Mouse (Mus musculus) frontal cortex, postnatal 25 days (tissue): ENCODE data around the gene Gm26620.

Experiments
- DNase-seq, 2 experiments: peaks; one replicate each; pipeline ENCODE4 v3.0.0; 2022; ENCODE audit warnings: low spot score in 2 of 2

Gm26620 gene

GRCm38 (mm10) chr1:170868905-170869283 is 16.0 kb upstream of the Gm26620 start:
- no peak for DNase-seq

DNA sequence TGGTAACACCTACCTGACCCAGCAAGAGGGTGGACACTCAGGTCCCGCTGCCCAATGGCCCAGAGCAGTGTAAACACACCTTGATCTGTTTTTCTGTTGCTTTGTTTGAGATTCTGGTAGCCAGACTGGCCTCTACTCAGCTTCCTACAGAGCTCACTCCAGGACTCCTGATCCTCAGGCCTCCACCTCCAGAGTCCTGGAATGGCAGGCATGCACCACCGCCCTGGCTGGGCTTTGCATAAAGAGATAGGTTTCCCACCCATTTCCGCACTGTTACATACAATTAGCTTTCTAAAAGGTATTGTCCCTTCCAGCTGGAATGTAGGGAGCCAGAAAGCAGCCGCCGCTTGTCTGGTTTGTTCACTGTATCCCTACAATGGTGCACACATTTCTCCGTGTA is 13.5 kb upstream of the Gm26620 start:
- DNase-seq, result no peak

- no peak for DNase-seq
These were observed 12.9 kb upstream of the Gm26620 start for GRCm38 (mm10) chr1:170871961-170872360.

DNA sequence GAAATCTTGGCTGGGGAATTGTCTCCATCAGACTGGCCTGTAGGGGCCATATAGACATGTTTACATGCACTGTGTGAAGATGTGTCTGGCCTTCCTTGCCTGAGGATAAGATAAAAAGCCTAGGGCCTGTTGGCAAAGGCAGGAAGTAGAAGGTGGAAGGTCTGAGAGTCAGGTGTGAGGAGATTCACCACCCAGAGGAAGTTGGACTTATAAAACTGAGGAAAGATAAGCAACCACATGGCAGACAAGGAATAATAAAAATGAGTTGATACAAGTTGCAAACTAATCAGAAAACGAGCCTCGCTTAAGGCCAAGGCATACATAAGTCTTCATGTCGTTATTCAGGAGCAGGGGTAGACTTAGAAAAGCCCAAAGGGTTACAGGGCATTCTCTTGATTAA is 9.2 kb upstream of the Gm26620 start:
- DNase-seq, result no peak

DNA sequence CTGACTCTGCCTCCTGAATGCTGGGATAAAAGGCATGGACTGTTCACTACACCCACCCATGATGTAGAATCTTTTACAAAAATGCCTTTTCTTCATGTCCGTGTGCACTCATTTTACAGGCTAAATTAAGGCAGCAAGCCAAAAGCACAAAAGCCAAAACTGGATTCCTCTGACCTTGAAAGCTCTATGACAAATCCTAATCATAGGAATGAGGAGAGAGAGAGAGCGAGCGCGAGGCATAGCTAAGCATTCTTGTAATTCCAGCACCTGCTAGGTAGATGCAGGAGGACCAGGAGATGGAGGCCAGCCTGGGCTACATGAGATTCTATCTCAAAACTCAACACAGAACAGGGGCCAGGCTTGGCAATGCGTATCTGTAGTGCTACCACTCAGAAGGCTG is 8.0 kb upstream of the Gm26620 start:
- DNase-seq, result no peak

GRCm38 (mm10) chr1:170882915-170883485 is 1.9 kb upstream of the Gm26620 start:
- no peak for DNase-seq

DNA sequence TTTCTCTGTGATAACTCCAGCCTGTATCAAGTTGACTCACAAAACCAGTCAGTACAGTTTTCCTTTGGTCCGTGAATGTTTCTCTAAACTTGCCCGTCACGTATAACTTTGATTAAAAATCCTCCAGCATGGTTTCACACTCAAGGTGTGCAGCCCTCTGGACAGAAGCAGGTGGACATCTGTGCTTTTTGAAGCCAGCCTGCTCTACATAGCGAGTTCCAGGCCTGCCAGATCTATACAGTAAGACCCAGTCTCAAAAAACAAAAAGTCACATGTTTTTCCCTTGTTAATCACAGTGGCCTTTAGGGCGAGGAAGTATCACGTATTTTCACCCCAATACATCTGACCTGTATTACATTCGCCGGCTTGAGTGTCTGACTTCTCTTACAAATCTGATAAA is 475 bp upstream of the Gm26620 start:
- no peak for DNase-seq

DNA sequence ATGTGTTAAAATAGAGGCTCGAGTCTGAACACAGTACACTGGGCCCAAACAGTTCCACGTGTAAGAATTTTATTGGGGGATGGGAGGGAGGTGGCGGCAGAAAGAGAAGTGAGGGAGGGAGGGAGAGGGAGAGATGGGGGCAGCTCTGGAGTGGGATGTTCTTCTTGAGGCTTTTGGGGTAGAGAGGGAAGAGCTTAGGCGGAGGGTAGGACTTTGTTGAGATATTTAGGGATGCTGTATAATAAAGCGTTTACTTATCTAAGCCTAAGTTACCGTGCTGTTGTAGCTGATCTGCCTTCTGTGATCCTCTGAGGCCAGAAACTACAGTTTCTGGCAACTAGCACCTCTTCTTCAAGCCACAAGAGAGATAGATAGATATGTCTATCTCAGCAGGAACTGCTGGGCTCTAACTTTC is 1.2 kb downstream of the Gm26620 start:
- DNase-seq, result no peak

DNA sequence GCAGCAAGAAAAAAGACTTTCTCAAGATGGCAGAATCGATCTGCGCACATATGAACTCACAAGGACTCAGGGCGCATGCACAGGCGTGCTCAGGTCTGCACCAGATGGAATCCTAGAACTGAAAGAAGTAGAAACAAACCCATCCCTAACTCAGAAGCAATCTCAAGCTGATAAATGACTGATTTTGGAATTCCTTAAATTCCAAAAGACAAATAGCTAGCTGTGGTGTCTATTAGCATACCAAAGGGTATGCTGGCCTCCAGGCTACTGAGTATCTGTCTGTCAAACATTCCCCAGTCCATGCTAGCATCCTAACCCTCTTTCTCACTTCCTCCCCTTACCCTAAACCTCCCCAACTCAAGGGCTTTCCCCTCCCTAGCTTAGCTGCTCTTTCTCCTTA is 4.4 kb downstream of the Gm26620 start:
- DNase-seq, result no peak

DNA sequence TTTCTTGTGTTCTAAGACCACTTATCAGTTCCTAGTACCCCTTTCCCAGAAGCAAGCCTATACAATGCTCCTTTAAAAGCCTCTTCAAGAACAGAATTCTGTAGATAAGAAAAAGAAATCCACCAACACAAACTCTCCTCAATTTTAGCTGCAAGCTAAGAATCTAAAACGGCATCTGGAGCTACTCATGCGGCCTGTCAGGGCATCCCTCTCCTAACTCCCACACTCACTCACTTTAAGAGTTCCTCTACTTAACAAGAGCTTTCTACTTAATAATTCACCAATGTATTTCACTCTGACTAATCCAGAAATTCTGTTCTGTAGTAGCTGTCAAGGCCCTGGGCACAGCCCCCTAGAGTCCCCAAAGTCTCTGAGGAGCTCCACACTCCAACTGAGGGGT is 6.8 kb downstream of the Gm26620 start:
- no peak for DNase-seq

DNA sequence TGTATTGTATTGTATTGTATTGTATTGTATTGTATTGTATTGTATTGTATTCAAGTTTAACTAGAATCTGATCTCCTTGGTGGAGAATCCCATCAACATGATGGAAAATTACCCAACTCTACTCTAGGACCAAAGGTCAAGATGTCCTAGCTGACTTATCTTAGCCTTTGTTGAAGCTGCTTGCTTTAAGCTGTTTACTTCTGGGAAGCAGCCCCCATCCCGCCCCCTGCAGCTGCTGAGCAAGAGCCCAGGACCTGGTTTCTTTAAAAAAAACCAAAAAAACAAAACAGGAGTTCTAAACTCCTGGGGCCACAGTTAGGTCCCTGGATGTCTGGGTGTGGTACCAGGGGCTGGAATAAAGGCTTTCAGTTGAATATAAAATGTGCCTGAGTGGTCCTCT is 7.4 kb downstream of the Gm26620 start:
- DNase-seq, result no peak

DNA sequence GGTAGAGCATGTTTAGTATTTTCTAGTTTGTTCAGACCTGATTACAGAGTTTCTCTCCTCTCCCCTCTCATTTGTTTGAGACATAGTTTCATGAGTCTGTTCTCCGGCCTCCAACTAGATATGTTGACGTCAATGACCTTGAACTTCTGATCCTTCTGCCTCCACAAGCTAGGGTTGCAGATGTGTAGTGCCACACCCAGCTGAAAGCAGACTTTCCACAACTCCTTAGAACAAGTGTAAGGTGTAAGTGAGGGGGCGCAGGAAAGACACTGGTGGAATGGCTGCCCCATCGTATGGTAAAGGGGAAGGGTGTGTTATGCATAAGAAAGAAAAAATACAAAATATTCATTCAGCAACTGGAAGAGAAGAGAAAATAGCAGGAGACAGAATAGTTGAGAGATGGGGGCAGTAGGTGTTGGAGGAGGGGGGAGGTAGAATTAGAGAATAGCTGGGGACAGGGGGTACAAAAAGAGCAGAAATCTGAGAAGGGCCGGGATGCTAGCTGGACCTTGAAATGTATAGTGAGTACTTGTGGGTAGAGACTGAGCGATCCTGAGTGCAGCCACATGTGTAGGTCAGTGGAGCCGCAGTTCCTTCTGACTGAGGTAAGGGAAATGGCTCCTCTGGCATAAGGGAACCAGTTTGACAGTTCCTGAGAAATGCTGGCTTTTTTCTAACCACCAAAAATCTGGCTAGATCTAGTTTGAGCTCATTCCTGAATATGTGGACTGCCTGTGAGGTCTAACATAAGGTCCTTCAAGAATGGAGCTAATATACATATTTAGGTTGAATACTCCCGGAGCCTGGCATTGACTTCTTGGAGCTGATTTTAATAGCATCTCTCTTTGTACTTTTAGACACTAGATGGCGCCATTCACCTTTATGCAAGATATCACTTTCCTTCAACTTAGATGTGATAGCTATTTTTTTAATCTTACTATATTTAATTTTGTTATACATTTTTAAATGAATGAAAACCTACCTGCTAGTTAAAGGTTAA is 10.0 kb downstream of the Gm26620 start:
- no peak for DNase-seq

GRCm38 (mm10) chr1:170896651-170897281 is 11.9 kb downstream of the Gm26620 start:
- no peak for DNase-seq

- DNase-seq, result no peak
These were observed 13.7 kb downstream of the Gm26620 start for GRCm38 (mm10) chr1:170898413-170899075.

DNA sequence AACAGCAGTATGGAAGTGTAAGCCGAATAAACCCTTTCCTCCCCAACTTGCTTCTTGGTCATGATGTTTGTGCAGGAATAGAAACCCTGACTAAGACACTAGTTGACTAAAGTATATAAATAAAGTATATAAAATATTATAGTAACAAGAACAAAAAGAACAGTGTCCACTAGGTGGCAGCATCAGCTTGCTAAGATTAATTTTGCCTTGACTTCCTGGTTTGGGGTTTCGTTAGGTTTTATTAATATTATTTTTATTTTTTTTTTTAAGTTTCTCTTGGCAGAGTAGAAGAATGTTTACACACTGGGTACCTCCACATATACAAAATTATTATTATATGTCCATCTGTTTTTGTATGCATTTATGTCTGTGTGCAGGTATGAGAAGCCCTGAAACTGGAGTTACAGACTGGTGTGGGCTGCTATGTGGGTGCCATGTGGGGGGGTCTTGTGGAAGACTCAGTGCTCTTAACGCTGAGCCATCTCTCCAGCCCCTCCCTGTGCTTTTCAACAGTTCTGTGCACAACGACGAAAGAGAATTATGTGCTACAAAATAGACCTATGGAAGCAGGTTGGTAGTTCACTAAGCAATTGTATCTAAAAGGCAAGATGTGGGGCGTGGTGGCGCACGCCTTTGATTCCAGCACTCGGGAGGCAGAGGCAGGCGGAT is 16.1 kb downstream of the Gm26620 start:
- DNase-seq, result no peak

DNA sequence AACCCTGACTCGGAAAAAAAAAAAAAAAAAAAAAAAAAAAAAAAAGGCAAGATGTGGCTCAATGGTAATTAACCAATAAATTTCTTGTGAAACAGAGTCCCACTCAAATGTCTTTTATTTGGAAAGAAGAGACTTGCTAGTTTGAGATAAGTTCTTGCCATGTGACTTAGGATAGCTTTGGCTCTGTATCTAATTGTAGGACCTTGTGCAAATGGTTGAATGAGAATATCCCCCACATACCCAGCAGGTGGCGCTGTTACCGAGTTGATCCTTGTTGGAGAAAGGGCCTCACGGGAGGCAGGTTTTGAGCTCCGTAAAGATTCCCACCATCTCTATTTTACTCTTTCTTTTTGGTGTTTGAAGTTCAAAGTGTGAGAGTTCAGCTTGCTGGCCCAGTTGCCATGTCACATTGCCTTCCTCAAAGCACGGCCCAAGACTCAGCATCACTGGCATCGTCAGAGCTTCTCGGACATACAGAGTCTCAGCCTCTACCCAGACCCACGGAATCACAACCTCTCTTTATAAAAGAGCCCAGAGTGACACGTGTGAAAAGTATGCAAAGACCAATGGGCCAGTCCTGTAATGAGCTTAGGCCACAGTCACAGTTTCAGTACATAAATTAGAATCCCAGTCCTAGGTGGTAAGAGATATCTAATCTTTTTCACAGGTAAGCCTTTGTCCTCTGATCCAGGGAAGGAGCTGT is 16.8 kb downstream of the Gm26620 start:
- DNase-seq, result peak; percentile 82 to 86

DNA sequence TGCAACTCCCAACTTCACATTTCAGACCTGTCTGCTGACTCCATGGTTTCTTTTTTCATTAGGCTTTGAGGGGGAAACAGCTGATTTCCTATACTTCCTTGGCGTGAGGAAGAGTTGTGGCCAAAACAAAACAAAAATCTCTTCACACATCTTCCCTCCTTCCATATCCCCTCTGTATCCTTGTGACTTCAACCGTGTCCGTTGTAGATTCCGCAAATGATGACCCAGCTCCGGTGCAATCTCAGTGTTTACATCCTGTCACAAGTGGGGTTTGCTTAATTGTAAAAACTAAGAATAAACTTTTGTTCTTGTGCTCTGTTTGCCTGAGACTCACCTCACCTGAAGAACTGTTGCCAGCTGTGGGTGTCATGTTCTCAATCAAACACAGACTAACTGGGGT is 18.6 kb downstream of the Gm26620 start:
- no peak for DNase-seq

- DNase-seq, result no peak
These were observed 22.2 kb downstream of the Gm26620 start for GRCm38 (mm10) chr1:170907111-170907455.

- DNase-seq, result peak; percentile 7 to 16
These were observed 22.8 kb downstream of the Gm26620 start for GRCm38 (mm10) chr1:170907456-170908191.

DNA sequence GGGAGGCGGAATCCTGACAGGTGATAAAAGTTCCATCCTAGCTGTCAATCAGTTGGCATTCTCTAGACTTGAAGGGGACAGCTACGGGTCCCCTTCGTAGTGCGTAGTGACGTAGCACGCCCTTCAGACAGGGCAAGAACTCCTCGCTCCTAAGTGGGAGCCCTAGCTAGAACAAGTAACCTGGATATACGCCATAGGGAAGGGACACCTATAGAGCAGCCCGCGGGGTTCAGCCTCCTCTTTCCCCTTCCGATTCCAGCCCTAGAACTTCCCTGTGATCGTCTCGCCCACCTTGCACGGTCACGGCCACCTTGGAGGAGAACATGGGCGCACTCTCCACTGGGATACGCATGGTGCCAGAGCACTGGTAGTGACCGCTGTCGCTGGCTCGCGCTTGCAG is 23.5 kb downstream of the Gm26620 start:
- DNase-seq, result no peak
